Mouse (Mus musculus): ENCODE results near the gene Nfkbia. TPM values are rescaled to one million over a fixed set of nuclear protein-coding genes. Genes with fewer than 3 reads are reported as not detected.

The Nfkbia gene
- total RNA-seq, 2 experiments from 2014 or later: 22.8 to 38.3 TPM

GRCm38 (mm10) chr12:55448457-55448856 is 44.0 kb downstream of the Nfkbia start:
- intact Hi-C loops (cut with DNase I; ENCODE audit: low total_unique reads): no loop called here

GRCm38 (mm10) chr12:55447396-55447760 is 45.1 kb downstream of the Nfkbia start:
- intact Hi-C loops (cut with DNase I; ENCODE audit: low total_unique reads): no loop called here

More at GRCm38 (mm10) chr12:55448457-55448856, 44.0 kb downstream of the Nfkbia start:
- DNase-seq: no peak

DNA sequence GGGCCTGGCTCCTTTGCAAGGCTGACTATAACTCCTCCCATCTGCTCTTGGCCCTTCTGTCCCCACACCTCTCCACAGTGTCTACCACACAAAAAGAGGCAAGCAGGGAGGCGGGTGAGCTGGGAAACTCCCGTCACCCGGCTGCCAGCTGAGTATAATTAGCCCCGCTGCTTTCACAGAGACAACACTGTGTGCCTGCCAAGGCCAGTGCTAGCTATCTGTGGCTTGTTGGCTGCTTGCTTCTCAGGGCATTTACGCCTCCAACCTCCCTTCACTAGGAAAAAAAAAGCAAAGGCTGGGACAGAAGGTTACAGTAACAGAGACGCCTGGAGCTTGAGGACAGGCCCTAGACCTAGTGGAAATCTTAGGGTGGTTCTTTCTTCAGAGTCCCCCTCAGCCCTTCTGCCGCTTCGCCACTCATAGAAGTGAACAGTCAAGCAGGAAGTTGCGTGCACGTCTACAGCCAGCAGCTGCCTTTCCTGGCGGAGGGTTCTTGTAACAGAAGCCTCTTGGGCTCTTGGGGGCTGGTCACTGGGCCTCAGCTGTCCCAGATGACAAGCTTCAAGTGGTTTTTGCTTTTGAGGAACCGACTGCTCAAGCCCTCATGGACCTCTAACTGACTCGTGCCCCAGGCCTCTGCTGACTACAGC is 45.6 kb downstream of the Nfkbia start:
- intact Hi-C loops (cut with DNase I; ENCODE audit: low total_unique reads): no loop called here
- DNase-seq: peak; percentile 81

More at GRCm38 (mm10) chr12:55447396-55447760, 45.1 kb downstream of the Nfkbia start:
- DNase-seq: no peak

- intact Hi-C loops (cut with DNase I; ENCODE audit: low total_unique reads): no loop called here
- DNase-seq: no peak
These were observed 46.1 kb downstream of the Nfkbia start for GRCm38 (mm10) chr12:55446366-55446745.

DNA sequence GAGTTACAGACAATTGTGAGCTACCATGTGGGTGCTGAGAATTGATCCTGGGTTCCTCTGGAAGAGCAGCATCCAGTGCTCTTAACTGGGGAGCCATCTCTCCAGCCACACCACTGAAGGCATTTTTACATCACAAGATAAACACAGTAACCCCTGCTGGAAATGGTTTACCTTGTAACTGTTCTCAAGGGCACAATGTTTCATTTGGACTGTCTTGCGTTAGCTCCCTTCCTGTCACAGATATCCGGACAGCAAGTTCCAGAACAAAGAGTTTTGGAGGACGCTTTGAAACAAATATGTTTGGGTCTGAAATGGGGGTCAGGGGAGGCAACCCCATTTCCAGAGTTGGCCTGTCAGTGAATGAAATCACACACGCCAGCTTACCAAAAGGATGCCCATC is 46.9 kb downstream of the Nfkbia start:
- no peak for DNase-seq
- intact Hi-C loops (cut with DNase I; ENCODE audit: low total_unique reads): no loop called here

DNA sequence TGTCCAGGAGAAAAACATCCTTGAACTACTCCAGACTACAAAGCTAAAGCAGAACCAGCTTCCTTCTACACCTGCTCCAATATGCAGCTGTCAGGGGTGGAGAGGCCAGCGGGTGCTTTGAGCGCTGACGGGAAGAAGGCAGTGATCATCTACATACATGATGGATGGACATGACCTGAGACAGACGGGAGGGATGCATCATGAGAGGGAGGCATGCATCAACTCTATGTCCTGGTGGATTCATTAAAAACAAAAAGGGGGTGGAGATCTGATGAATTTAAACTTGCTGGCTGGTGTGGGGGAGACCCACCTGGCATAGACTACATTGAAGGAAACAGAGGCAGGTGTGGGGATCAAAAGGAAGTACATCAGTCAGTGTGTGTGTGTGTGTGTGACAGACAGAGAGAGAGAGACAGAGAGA is 48.4 kb downstream of the Nfkbia start:
- intact Hi-C loops (cut with DNase I; ENCODE audit: low total_unique reads): loop anchor here (5.0 kb wide), 1 partner anchor 42 kb away; no protein-coding TSS in a partner anchor

DNA sequence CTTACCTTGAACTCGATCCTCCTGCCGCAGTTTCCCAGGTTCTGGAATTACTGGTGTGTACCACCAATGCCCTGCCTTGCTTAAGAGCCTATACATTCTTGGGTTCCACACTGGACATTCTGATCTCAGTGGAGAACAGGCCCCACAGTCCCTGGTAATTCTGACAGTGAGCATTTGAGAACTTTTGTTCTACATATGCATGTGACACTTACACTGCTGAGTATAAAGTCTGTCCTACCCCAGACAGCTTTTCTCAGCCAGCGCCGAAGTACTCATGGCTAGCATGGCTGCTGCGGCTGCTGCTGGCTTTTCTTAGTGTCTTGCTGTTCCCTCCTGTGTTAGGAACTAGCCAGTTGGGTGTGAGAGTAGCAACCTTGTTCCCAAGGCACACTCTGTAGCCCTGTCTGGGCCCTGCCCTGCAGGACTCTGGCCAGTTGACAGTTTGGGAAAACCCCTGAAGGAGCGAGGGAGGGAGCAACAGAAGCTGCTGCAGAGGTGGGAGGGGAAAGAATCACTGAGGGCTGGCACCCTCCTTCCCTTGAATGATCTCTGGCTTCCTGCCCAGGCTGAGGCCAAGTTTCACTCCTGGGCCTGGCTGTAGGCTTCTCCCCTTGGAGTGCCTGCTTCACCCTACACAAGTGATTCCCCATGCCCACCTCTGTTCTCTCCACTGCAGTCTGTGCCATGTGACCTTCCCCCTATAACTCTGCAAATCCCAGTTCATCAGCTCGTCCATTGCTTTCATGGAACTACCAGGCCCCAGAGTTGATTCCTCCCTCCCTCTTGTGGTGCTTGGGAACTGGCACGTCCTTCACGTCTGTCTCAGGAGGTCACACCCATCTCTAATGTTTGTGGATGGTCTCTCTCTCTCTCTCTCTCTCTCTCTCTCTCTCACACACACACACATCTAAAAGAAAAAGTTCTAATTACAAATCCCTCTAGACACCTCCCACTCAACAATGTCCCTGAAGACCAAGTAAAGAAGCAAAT is 49.3 kb downstream of the Nfkbia start:
- intact Hi-C loops (cut with DNase I; ENCODE audit: low total_unique reads): loop anchor here (5.0 kb wide), 1 partner anchor 41 kb away; no protein-coding TSS in a partner anchor
- DNase-seq: peak; percentile 81

More for the DNA sequence above, 48.4 kb downstream of the Nfkbia start:
- DNase-seq: no peak

DNA sequence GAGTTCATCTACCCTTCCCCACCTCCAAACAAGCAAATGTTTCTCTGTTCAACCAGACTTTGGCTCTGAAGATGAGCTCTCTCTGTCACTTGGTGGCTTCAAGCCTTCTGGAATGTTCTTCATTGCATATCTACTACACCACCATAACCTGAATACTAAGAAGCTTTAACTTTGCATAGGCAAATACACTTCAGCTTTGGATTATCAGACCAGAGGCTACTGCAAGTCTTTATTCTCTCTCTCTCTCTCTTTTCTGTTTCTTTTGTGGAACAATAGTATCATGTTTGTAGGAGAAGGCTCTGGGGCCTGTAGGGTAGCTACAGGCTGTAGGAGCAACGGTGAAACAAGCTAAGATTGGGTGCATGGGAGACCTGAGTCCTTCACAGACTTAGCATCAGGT is 50.2 kb downstream of the Nfkbia start:
- intact Hi-C loops (cut with DNase I; ENCODE audit: low total_unique reads): loop anchor here (5.0 kb wide), 1 partner anchor 40 kb away; no protein-coding TSS in a partner anchor
- DNase-seq: no peak

GRCm38 (mm10) chr12:55440416-55440815 is 52.0 kb downstream of the Nfkbia start:
- intact Hi-C loops (cut with DNase I; ENCODE audit: low total_unique reads): loop anchor here (5.0 kb wide), 1 partner anchor 38 kb away; no protein-coding TSS in a partner anchor

More at GRCm38 (mm10) chr12:55440416-55440815, 52.0 kb downstream of the Nfkbia start:
- no peak for DNase-seq

Other genes starting within 250 kb of the Nfkbia start
- 1 to 10 TPM; 7.3 to 7.4 TPM for gene 1110008L16Rik, start 193.1 kb downstream of the Nfkbia start, total RNA-seq (2021)
- 10 to 100 TPM; 10.2 to 11.1 TPM for gene Ppp2r3c, start 189.6 kb downstream of the Nfkbia start, total RNA-seq (2021)
- 100 to 1,000 TPM; 183 to 185 TPM for gene Psma6, start 108.4 kb downstream of the Nfkbia start, total RNA-seq (2021)
- under 1 TPM; 0.13 to 0.25 TPM for gene Aldoart2, start 72.6 kb upstream of the Nfkbia start, total RNA-seq (2021)
- not detected for gene Insm2, start 106.8 kb upstream of the Nfkbia start, total RNA-seq (2021)